Mouse (Mus musculus): ENCODE measurements at regions not wholly inside any gene's neighbourhood (a gene's known extent, or its start where the extent isn't known, plus 50 kb on each side); places are given as distances from the start of the nearest gene placed in this dataset.

DNA sequence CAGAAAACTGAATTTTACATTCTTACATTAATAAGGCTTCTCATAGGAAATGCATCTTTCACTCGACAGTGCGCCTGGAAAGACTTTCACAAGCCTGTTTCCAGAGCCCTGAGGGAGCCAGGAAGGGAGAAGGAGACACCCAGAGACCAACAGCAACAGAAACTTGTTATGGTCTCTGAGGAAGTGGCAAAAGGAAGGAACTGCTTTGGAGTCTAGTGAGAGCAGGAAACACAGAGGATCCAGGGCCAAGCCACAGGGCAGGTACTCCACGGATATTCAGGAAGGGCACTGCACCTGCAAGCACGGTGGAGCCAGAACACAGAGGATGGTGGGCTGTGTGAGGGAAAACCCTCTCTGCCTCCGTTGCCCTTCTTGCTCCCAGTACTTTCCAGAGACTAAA lies 554.8 kb downstream of the Ptprc start:
- peak; percentile 4 for DNase-seq

DNA sequence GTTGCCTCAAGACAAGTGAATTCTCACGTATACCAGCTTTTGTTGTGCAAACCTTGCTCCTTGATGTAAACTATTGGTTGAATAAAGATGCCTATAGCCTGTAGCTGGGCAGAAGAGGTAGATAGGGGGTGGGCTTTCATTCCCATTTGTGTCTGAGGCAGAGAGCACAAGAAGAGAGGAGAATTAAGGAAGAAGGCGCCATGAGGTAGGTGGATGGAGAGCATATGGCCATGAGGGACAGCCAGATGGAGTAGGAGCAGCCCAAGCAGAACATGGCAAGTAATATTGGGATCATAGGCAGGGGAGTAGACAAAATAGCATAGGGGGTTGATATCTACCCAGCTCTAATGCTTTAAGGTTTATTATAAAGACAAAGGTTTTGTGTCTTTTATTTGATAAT lies 557.3 kb downstream of the Ptprc start:
- DNase-seq: no peak

DNA sequence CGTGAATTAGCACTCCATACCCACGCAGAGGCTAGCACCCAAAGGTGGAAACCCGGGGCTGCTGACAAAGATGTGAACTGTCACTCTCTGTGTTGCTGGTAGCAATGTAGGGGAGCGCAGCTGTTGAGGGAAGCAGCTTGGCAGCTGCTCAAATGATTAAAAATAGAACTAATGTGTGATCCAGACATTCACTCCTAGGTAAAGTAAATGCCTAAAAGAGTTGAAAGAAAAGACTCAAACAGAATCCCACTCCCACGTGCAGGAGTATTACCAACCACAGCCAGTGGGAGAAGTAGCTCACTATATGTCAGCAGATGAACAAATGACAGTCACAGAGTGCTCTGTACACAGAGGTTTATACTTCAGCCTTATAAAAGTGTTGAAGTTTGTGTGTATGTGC lies 558.0 kb downstream of the Ptprc start:
- no peak for DNase-seq

DNA sequence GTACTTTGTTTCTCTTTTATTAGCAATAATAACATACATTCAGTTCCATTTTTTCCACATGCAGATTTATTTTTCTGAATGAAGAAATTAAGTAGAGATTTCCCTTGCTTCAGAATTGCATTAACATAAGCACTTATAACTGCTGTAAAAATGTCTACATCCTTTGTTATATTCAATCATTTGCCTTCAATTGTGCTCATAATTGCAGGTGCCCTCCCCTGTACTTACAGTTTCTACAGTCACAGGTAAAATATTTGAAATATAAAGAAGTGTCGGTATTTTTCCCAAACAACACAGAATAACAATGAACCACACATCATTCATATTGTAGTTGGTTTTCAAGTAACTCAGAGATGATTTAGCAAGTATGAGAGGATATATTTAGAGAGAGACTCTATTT lies 568.8 kb downstream of the Ptprc start:
- DNase-seq: no peak

DNA sequence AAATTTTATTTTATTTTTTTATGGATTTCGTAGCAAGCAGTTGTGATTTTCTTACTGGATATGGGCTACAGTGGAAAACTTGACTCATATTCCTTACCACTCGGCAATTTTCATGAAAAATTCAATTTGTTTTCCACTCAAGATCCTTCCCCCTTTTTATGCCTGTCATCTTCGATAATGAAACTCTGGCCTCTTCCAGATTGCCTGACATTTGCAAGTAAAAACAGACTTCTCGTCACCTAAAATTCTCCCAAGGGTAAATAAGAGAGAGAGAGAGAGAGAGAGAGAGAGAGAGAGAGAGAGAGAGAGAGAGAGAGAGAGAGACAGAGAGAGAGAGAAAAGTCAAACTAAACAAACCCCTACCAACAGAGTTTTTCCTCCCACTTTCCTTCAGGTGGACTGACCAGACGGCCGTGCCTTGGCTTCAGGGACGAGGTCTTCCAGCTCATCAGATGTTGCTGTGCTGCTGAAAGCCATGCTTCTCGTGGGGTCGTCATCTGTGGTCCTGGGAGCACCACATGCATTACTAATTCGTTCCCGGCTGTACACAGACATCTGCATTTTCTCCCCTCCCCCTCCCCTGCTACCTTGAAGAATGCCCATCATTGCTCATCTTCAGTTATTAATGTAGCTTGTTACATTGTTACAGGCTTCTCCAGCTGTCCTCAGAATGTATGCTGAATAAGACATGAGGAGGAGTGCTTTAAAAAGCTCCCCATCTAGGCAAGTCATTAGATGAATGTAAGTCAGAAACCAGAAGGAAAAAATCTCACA lies 569.4 kb downstream of the Ptprc start:
- DNase-seq: no peak

DNA sequence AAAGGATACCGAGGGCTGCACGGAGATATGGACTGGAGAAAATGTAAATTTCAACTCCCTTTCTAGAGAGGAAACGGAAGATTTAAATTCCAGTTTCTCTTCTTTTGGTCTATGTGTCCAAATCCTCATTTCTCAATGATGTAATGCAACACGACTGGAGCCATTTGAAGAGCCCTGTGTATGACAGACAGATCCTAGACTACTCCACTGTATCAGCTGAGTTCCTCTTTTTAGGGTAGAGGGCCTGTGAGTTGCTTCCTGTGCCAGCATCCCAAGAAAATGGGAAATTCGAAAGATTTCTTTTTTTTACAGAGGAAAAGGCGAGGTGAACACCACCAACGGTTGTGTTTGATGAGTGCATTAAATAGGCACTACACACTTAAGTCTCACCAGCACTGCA lies 581.8 kb downstream of the Ptprc start:
- no peak for DNase-seq

DNA sequence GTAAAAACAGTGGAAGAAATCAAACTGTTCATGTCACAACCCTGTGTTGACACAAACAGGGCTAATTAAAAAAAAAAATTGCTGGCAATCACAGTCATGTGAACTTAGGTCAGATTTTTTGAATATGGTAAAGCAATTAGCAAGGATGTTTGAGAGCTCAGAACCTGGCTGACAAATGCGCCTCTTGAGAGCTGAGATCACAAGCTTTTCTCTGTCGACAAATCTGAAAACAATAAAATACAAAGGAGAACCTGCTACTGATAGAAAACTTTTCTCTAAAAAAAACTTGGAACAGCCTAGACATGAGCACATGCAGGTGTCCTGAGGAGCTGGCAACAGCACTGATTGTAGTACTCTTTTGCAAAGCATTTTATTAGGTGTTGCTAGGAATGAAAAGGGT lies 583.6 kb downstream of the Ptprc start:
- DNase-seq: no peak

DNA sequence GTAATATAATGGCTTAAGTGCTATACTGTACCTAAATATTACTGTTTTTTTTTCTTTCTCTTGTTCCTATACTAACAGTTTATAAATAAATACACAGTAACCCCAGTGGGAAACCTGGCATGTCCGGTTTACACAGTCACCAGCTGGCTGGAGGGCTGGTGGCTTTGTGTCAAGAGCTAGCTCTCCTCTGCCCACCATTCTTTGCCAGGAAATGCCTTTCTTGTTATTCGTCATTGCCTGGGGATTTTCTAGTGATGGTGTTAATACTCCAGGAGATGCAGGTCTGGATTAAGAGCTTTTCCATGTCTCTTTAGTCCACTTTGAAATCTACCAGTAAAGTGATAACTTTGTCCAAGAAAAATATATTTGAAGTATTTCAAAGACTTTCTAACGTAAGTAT lies 584.2 kb downstream of the Ptprc start:
- DNase-seq: peak; percentile 30 to 53

DNA sequence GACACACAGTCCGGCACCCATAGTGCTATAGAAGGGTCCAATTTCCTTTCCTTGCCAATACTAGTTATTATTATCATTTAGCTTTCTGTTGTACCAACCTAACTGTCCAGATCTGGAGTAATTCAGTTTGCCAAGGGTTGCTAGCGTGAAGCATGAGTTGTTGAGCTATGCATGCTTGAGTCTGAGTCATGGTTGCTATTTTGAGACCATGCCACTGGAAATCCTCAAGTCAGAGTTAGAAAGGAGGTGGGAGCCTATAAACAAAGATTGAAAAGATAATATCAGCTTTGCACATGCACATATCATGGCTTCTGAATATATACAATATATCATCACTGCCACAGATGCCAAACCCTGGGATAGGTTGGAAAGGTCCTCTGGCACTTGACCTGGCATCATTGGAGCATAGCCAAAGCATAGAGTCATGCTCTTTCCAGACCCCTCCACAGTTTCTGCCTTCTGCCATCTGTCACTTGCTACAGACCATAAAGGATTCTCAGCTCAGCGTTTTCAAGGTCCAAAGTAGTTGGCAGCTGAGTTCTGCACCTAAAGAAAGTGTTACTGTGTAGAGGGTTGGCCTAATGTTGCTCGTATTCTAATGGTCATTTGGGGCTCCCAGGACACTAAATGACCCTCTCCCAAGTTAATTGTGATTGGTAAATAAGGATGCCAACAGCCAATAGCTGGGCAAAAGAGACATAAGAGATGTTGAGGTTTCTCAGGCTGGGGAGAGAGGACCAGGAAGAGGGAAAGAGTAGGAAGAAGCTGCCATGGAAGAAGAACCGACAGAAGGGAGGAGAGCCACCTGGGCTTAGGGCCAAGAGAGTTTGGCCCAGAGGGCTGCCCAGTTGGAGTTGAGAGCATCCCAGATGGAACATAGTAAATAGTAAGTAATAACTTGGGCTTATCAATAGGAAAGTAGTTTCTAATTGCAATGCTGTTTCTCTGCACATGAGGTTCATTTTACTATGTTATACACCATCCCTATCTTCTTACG lies 586.9 kb downstream of the Ptprc start:
- no peak for DNase-seq

DNA sequence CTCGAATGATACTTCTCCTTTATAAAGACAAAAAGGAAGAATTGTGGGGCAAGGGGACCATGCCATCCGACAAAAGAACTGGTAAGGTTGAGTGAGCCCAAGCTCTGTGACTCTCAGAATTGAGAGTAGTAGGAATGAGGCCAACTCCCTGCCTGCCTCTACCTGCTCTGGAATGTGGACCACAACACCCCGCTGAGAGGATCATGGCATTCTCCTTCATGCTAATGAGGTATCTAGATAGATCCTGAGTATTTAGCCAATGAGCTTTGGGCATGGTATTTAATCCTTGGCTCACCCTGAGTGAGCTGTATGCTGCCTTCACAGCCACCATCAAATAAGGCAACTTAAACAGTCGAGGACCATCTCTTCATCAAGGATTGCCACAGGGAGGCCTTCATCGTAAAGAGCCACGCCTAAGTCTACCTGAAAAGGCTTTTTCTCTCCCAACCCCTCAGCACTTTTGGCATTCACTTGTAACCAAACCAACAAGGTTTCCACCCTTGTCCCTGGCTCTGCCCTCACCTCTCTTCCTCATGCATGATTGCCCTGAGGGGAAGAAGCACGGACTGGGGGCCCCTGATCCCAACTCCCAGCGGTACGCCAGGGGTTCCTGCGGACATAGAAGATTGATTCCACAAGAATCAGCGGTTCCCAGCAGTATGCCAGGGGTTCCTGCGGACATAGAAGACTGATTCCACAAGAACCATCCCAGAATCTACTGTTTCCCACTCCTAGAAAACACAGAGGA lies 587.9 kb downstream of the Ptprc start:
- DNase-seq: no peak

DNA sequence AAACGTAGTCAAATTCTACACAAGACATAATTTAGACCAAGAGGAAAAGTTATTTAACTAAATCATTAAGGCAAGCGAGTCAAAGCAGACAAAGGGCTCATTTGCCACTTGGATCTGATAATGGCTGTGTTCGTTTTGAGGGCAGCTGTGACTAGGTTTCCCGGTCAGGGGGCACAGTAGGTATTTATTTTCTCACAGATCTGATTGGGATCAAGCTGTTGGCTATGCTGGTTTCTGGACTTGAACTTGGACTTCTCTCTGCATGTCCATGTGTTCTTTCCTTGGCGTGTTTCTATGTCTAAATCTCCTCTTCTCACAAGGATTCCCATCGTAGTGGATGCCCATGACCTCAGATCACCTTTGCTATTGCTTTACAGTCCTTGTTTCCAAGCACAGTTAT lies 590.8 kb downstream of the Ptprc start:
- DNase-seq: no peak

DNA sequence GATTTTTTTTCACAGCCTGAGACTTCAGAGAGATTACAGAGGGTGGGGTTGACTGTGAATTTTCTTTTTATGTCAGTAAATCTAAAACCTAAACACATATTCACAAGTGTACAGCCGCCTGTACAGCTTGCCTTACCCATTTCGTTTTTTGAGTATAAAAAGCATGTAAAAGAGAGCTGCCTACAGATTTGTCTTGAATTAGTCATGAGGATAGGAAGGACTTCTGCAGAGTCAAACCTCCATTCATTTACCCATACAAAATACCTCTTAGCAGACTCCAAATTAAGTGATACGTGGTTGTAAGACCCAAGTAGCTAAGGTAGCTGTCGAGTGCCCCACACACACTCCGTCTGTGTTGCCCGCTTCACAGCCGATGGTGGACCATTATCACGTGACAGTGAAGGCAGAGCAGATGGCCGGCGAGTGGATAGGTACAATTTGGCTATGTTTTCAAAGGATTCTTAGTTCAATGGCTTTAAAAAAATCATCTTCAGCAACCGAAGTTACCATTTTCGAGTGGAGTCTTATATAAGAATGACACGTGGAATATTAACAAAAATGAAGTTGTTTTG lies 591.3 kb downstream of the Ptprc start:
- no peak for DNase-seq

DNA sequence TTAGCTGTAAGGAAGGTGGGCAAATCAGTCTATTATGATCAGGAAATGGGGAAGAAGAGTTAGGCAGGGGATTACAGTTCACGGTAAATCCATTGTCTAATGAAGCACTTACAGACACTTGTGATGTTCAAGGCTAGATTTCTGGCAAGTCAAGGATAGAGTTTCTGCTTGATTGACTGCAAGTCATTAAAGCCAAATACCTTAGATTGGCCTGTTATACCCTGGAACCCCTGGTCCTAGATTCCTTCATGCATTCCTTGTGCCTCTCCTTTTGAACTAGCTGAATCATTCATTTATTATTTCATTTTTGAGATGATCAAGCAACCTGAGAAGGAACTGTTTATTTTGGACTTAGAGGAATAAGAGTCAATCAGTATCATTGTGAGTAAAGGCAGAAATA lies 597.9 kb downstream of the Ptprc start:
- no peak for DNase-seq

DNA sequence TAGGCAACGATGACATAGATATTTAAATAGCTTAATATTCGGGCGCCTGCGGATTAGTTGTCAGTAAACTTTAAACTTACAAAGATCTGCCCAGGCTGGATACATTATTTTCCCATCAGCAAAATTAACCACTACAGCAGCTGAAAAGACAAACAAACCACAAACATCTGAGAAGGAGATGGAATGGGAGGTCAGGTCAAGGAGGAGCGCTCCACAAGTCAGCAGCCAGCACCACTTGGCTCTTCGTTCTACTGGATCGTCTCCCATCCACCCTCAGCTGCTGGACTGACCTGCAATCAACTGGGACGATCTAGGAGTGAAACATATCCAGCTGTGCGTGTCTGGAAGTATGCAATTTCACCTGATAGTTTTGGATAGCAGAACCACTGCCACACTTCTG lies 599.3 kb downstream of the Ptprc start:
- no peak for DNase-seq

DNA sequence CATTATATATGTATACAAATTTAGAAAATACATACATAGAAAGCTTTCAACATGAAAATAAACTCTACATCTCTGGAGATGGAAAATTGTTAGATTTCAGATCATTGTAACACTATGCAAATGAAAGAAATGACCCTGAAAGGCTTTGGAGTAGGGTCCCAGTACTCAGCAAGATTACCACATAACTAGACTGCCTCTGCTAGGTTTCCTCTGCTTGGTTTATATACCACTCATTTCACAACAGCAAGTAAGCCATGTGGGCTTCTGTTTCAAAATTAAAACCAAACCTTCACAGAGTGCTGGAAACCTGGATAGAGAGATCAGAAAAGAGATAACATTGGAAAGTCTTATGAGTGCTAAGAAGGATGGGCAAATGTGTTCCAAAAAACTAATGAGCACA lies 600.1 kb downstream of the Ptprc start:
- no peak for DNase-seq

DNA sequence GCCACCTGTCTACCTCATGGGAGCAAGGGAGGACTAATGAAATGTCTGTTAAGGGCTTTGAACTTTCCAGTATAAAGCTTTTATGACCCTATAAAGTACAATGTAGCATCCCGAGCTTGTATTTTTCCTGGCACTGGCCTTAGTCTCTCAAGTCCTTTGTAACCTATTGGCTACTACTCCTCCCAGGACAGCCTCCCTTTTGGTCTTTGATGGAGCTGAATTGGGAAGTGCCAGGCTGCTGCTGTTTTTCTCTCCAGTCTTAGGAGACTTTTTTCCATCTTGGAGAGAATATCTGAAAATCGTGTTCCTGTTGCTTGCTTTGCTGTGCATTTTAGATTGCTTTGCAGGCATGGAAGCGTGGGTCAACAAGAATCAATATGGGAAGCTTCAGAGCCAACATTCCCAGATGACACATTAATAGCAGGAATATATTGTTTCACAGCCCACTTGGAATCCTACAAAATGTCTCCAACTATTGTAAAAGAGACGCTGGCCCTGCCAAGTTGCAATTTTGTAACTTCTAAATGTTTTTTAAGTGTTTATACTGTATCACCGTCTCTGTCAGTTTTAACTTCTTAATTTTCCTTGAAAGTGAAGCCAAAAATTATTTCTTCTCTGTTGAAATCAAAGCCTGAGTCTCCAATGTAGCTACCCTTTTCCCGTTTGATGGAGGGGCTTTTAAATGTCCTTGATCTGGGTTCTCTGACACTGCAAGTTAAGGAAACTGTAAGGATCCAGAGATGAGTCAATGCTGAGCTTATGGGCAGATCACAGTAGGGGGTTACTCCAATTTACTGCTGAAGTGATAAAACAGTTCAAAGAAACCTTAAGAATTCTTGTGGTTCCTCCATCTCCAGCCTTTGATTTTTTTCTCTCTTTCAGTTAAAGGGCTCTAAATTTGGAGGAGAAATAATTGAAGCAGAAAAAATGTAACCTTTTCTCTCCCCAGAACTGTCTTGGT lies 603.3 kb downstream of the Ptprc start:
- DNase-seq: no peak

DNA sequence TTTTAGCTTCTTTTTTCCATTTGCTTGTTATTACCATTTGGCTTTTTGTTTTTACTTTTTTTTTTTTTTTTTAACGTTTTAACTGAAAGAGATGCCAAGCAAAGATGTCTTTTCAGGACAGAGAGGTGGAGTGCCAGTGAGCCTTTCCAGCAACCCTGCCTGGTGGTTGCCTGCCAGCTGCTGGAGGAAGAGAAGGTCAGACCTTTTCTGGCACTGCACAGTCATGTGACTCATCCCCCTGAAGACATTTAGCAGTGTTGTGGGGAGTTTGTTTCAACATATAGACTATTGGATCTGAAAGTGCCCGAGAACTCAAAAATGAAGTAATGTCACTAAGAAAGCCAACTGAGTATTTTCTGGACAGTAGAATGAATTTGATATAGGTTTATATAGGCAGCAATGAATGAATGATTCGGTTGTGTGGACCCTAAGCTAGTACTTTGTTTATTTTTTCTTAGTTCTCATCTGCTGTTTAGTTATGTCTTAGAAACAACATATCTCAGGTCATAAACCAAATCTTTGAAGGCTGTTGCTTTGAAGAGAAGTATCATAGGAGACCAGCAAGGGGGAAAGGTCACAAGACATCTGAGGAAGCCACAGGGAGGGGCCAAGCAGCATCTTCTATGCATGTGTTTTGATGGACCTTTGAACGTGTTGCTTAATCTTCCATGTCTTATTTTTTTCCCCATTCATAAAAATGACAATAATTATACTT lies 604.2 kb downstream of the Ptprc start:
- no peak for DNase-seq

DNA sequence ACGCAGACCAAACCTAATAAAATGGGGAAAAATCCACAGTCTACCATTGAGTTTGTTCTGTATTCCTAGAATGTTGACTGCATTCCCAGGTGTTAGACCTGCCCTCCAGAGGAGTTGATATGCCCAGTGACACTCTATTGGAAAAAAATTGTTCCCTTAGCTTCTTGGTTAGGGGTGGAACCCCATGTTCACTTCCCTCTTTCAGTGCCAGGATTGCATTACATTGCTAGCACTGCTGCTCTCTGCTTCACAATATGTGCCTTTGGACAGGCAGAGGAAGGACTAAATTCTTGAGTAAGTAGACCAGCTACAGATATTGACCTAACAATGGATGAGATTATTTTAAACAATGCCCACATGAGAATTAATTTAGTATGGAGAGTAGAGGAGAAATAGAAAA lies 607.3 kb upstream of the Nr5a2 start:
- DNase-seq: no peak

DNA sequence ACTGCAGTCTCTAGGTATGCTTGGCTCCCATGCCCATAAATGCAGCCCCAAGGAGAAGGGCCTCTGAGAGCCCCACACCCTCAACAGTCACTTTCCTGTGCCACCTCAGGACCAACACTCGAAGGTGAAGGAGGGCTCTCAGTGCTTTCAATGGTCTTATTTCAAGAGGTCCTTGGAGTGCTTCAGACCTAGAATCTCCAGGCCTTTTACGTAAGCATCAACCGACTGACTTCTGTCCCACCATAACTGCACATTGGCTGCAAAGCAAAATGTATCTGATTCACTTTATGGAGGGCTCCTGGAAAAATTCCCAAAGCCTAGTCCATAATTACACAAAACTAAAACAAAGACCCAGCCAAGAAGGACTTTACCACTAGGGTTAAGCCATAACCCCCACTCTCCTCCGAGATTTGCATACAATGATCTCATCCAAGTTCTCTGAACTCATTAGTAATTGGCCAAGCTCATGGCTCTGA lies 605.4 kb upstream of the Nr5a2 start:
- peak; percentile 67 to 72 for DNase-seq

DNA sequence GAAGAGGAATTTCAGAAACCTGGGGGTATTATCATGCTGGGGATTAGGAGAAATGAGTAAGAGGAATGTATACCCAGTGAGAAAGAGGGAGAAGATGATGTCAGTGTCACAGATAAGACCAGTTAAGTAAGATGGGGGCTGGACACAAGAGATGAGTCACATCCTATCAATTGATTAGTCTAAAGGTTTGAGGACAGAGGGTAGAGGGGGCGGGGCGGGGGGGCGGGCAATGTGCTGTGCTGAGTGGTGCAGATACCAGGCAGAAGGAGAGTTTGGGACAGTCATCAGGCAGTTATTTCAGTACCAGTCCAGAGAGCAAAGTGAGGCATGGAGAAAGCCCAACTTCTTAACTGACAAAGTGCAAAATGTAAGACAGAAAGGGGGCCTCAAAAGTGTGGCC lies 601.4 kb upstream of the Nr5a2 start:
- DNase-seq: no peak

Data from lung, adult 18-20 months (tissue).